Mouse (Mus musculus) embryo, embryonic 11.5 days (tissue): Measurements from ENCODE around the gene Plin5.
"Not testable (repeated sequence)": the region's sequence is repeated elsewhere in the genome, so short reads cannot be mapped to it uniquely, and the experiment has no call there.

Experiments
- DNase-seq: peaks from one replicate; pipeline ENCODE4 v3.0.0-alpha.2; 2012; ENCODE audit warnings: low read depth, low spot score

Plin5 gene

DNA sequence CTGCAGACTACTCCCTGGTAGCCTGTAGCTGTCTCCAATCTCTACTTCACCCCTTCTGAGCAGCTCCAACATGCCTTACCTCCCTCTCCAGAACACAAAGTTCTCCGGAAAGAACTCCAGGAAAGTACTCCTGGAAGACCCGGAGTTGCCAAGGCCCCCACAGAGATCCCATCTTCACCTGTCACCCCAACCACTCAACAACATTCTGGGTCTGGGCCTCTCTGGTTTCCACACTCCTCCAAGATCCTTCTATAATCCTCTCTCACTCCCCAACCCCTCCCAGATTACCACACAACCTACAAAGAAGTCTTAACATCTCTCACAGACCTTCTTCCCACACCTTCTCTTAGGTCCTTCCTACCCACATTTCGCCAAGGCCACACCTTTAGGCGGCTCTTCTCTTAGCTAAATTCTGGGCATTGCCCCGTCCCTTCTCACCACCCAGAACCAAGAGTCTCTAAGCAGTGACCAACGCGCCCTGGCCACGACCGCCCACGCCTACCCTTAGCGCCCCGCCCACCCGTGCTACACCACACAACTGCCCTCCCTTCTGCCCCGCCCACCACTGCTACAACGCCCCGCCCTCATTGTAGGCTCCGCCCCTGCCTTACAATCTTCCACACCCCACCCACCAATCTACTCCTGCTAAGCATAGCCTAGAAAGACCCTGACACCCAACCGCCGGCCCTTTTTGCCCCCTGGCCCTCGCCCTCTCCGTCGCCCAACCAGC, 43.1 kb downstream of the Plin5 start:
- DNase-seq: peak; percentile 72

DNA sequence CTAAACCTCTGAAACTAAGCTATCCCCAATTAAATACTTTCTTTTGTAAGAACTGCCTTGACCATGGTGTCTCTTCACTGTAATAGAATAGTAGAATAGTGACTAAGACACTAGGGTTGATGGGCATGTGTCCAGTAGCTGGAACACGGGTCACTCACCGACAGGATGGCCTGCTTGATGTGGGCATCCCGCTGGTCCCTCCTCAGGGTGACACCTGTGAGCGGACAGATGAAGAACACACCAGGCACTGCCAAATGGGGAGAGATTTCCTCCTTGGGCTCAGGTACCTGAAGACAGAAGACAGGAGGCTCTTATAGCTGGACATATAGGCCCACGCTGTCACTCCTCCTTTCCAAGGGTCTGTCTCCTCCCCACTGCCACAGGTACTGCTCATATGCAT, 45.2 kb downstream of the Plin5 start:
- DNase-seq: no peak

DNA sequence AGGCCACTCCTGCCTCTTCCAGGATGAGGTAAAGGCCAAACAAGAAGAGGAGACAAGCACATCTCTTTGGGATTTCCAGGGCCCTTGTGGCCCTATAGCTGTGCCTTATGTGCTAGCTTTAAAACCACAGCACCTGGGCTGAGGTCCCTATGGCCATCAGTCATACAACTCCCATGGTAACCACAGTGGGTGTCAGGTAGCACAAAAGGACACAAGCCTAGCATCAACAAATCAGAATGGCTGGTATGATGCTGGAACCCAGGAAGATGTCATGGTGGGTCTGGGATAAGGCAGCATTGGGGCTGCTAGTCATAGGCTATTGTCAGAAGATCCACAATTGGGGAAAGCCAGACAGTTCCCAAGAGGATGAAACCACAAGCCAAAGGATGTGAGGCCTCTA, 46.3 kb downstream of the Plin5 start:
- DNase-seq: no peak

DNA sequence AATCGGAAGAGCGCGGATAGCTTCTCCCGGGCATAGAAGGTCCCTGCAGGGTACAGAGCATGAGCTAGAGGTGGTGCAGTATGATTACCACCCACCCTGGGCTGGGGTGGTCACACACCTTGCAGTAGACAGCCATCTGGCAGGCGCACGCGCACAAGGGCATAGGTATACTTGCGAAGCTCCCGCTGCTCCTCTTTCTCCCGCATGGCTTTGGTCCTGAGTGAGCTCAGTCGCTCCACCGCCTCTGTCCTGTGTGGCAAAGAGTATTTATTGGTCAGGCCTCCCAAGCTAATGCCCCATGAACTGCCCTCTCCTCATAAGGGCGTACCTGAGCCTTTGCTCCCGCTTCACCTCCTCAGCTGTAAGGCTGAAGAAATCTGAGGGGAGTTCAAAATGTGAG, 48.3 kb downstream of the Plin5 start:
- DNase-seq: no peak

DNA sequence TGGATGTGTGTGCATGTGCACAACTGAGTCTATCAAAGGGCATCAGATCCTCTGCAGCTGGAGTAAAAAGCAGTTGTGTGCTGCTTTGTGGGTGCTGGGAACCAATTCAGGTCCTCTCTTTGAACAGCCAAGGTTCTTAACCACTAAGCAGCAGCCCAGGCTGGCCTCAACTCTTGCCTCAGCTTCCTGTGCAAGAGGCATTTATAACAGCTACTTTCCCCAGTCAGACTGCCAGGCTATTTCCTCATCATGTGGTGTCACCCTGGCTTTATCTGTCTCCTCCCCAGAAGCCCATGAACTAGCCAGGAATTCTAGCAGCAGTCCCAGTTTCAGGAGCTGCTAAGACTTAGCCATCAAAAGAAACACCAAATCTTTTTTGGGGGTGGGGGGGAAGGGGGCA, 50.9 kb downstream of the Plin5 start:
- DNase-seq: no peak

DNA sequence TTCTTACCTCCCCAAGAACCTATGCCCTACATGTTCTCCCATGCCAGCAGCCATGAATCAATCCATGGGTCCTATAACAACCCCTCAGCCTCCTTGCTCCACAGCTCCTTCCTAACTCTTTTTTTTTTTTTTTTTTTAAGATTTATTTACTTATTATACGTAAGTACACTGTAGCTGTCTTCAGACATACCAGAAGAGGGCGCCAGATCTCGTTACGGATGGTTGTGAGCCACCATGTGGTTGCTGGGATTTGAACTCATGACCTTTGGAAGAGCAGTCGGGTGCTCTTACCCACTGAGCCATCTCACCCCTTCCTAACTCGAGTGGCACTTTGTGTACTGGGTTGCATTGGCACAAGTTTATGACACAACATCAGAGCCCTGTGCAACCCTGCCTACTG, 51.7 kb downstream of the Plin5 start:
- DNase-seq: not testable (repeated sequence)

DNA sequence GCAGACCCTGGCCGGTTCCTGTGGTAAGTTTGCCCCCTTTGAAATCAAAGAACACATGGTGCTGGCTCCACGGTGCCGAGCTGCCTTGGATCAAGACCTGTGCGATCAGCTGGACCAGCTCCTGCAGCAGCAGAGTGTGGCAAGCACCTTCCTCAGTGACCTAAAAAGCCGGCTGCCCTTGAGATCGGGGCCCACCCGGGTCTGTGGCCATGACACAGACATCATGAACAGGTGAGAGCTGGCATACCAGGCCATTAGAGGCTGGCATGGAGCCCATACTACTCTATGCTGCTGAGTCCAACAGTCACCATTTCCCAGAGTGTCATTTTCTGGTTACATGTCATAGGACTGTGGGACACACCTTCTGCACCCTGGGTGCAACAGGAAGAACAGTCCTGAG, 55.3 kb downstream of the Plin5 start:
- DNase-seq: no peak
